ENCODE assay signal across 29 mouse cellular contexts in genomic region chr10:85460736-85461135, GRCm38 (mm10).
"Had no signal": no experiment of that assay in that cellular context is flagged by ENCODE, and none has a peak within 500 bp of the region (broad histone marks: within the 10 kb centered on the region; RNA-seq: fewer than 3 reads in every experiment).

No protein-coding gene starts in this region.

- DNase-seq: cerebellum, adult 2 months; cerebellum, adult 8-10 months; cerebellum, adult 9-10 months; cerebellum, adult 9-11 months; cerebellum, postnatal 10 days; cerebellum, postnatal 14 days; cerebellum, postnatal 25 days; cerebellum, postnatal 36 days; embryo, embryonic 11 days; forebrain, postnatal 0 days; gastrocnemius, adult 2 months; gastrocnemius, postnatal 10 days; gastrocnemius, postnatal 14 days; gastrocnemius, postnatal 25 days; gastrocnemius, postnatal 36 days; heart, adult 11 months; heart, adult 18-20 months; heart, adult 2 months had no signal

- ATAC-seq: forebrain, embryonic 13.5 days; forebrain, embryonic 14.5 days; forebrain, embryonic 15.5 days; forebrain, embryonic 16.5 days; forebrain, postnatal 0 days had no signal

- H3K9ac ChIP-seq: embryonic facial prominence, embryonic 12.5 days; embryonic facial prominence, embryonic 13.5 days; embryonic facial prominence, embryonic 15.5 days; forebrain, embryonic 12.5 days; forebrain, embryonic 13.5 days; forebrain, embryonic 15.5 days; forebrain, postnatal 0 days had no signal

- H3K27me3 ChIP-seq: embryonic facial prominence, embryonic 12.5 days; forebrain, embryonic 15.5 days had no signal

- H3K4me2 ChIP-seq: embryonic facial prominence, embryonic 12.5 days; embryonic facial prominence, embryonic 13.5 days; embryonic facial prominence, embryonic 15.5 days; forebrain, embryonic 12.5 days; forebrain, embryonic 13.5 days; forebrain, embryonic 15.5 days had no signal

- H3K9me3 ChIP-seq: embryonic facial prominence, embryonic 10.5 days; embryonic facial prominence, embryonic 12.5 days; embryonic facial prominence, embryonic 13.5 days; embryonic facial prominence, embryonic 15.5 days; forebrain, embryonic 10.5 days; forebrain, embryonic 12.5 days; forebrain, embryonic 13.5 days; forebrain, embryonic 15.5 days had no signal

- H3K27ac ChIP-seq: embryonic facial prominence, embryonic 10.5 days; embryonic facial prominence, embryonic 12.5 days; embryonic facial prominence, embryonic 13.5 days; embryonic facial prominence, embryonic 15.5 days; forebrain, embryonic 10.5 days; forebrain, embryonic 12.5 days; forebrain, embryonic 13.5 days; forebrain, embryonic 15.5 days; gastrocnemius, adult 2 months; heart, adult 2 months had no signal

- H3K4me3 ChIP-seq: embryonic facial prominence, embryonic 10.5 days; embryonic facial prominence, embryonic 12.5 days; embryonic facial prominence, embryonic 13.5 days; embryonic facial prominence, embryonic 15.5 days; erythroblast, embryonic 14.5 days; forebrain, embryonic 10.5 days; forebrain, embryonic 12.5 days; forebrain, embryonic 13.5 days; forebrain, embryonic 15.5 days; gastrocnemius, adult 2 months; heart, adult 2 months had no signal

- H3K36me3 ChIP-seq: embryonic facial prominence, embryonic 10.5 days; embryonic facial prominence, embryonic 12.5 days; embryonic facial prominence, embryonic 13.5 days; embryonic facial prominence, embryonic 15.5 days; forebrain, embryonic 10.5 days; forebrain, embryonic 12.5 days; forebrain, embryonic 15.5 days had no signal
